Comparison of ENCODE assay signal across 8 mouse cellular contexts in genomic region chr7:25030032-25030753, GRCm38 (mm10). TPM values are rescaled to one million over a fixed set of nuclear protein-coding genes. Genes with fewer than 3 reads are reported as not detected.
A peak's percentile ranks its signal among the peaks of the same experiment; 100 is the strongest.
DNase-seq lines count a peak whose midpoint lies in the region; ATAC-seq lines count a peak whose summit lies in the region.

No protein-coding gene starts in this region.

- no peaks in the 10 kb centered on the region for H3K9me3 ChIP-seq in kidney, embryonic 16.5 days (ENCODE audit: low read length)

- no peaks in the 10 kb centered on the region for H3K4me1 ChIP-seq in kidney, embryonic 16.5 days (ENCODE audit: insufficient read depth, low read length)

- ATAC-seq in CD4-positive, CD25-positive, alpha-beta regulatory T cell, adult 4 months, result peak; percentile 43
- ATAC-seq in kidney, embryonic 16.5 days (ENCODE audit: low FRiP score, low TSS enrichment), result 0 out of 2 replicates have a peak, but pooled peaks have one; percentile 24

- H3K27me3 ChIP-seq in kidney, embryonic 16.5 days (ENCODE audit: insufficient read depth, low read length), result no peaks in the 10 kb centered on the region

- no peak overlapping the region for H3K4me2 ChIP-seq in kidney, embryonic 16.5 days (replicated peaks; ENCODE audit: low read depth, low read length)

- DNase-seq in R1 (ENCODE audit: low read depth, low spot score), result peak; percentile 80
- DNase-seq in cerebellum, postnatal 4 days (ENCODE audit: low spot score in 2 of 2), result peak; percentile 63 to 86
- peak; percentile 80 for DNase-seq in gastrocnemius, postnatal 10 days
- DNase-seq in lung, postnatal 14 days, result peak; percentile 86
- DNase-seq in retina, postnatal 7 days (ENCODE audit: low read depth, low spot score), result peak; percentile 81
- DNase-seq in urinary bladder, postnatal 4 days (ENCODE audit: low spot score in 2 of 2), result peak; percentile 29 to 77

- no peak overlapping the region for H3K4me3 ChIP-seq in kidney, embryonic 16.5 days (ENCODE audit: low read length)

- peaks cover 17% of the 10 kb centered on the region for H3K36me3 ChIP-seq in kidney, embryonic 16.5 days (ENCODE audit: insufficient read depth, low read length)

- no peak overlapping the region for H3K27ac ChIP-seq in kidney, embryonic 16.5 days (ENCODE audit: low read length)

- WGBS in kidney, embryonic 16.5 days, result 44% methylated on average over 5 of the region's 5 CpGs

- H3K9ac ChIP-seq in kidney, embryonic 16.5 days (replicated peaks; ENCODE audit: low read length), result no peak overlapping the region

RNA-seq across cellular contexts. Expression of gene Atp1a3, which starts 24.4 kb away (rescaled TPM):
- 1 to 10 TPM; 2.3 TPM for polyA plus RNA-seq in CD4-positive, CD25-positive, alpha-beta regulatory T cell, adult 4 months (2017; shearing (Covaris generic))
- 1 to 10 TPM; 1.9 to 4.0 TPM for total RNA-seq in gastrocnemius, postnatal 10 days (2021)
- polyA plus RNA-seq in kidney, embryonic 16.5 days (2015; fragmentation: Nextera tagmentation; extraction: Ambion mirVana), result 0.66 and 1.5 TPM in 2 replicates

RNA-seq across cellular contexts. Expression of gene Grik5, which starts 42.0 kb away (rescaled TPM):
- polyA plus RNA-seq in CD4-positive, CD25-positive, alpha-beta regulatory T cell, adult 4 months (2017; shearing (Covaris generic)), result 1 to 10 TPM; 4.1 to 4.5 TPM
- 10 to 100 TPM in 1 of 2 experiments, 1 to 10 TPM in 1; 7.2 to 11.0 TPM for total RNA-seq in gastrocnemius, postnatal 10 days (2021)
- 5.1 and 6.3 TPM in 2 replicates for polyA plus RNA-seq in kidney, embryonic 16.5 days (2015; fragmentation: Nextera tagmentation; extraction: Ambion mirVana)

RNA-seq across cellular contexts. Expression of gene Zfp574, which starts 42.2 kb away (rescaled TPM):
- polyA plus RNA-seq in CD4-positive, CD25-positive, alpha-beta regulatory T cell, adult 4 months (2017; shearing (Covaris generic)), result 10 to 100 TPM; 11.3 to 15.1 TPM
- 1 to 10 TPM; 6.9 to 9.0 TPM for total RNA-seq in gastrocnemius, postnatal 10 days (2021)
- 37.7 and 44.1 TPM in 2 replicates for polyA plus RNA-seq in kidney, embryonic 16.5 days (2015; fragmentation: Nextera tagmentation; extraction: Ambion mirVana)

RNA-seq across cellular contexts. Expression of gene Rabac1, which starts 57.6 kb away (rescaled TPM):
- 100 to 1,000 TPM; 187 to 237 TPM for polyA plus RNA-seq in CD4-positive, CD25-positive, alpha-beta regulatory T cell, adult 4 months (2017; shearing (Covaris generic))
- total RNA-seq in gastrocnemius, postnatal 10 days (2021), result 100 to 1,000 TPM; 163 to 166 TPM
- polyA plus RNA-seq in kidney, embryonic 16.5 days (2015; fragmentation: Nextera tagmentation; extraction: Ambion mirVana), result 183 and 199 TPM in 2 replicates
